Mouse (Mus musculus) activated CD4-positive, CD25-positive, alpha-beta regulatory T cell, adult 9 weeks (primary cell): ENCODE data around the gene Pex5. TPM values are rescaled to one million over a fixed set of nuclear protein-coding genes. Genes with fewer than 3 reads are reported as not detected.

ENCODE experiments used
- polyA plus RNA-seq: library from polyadenylated mRNA; unstranded; fragments of 100-300 nt; shearing (Covaris generic); gene quantifications from one replicate; pipeline ENCODE4 v1.2.1, GENCODE M21; 2017

The Pex5 gene
- 36.3 TPM for polyA plus RNA-seq

DNA sequence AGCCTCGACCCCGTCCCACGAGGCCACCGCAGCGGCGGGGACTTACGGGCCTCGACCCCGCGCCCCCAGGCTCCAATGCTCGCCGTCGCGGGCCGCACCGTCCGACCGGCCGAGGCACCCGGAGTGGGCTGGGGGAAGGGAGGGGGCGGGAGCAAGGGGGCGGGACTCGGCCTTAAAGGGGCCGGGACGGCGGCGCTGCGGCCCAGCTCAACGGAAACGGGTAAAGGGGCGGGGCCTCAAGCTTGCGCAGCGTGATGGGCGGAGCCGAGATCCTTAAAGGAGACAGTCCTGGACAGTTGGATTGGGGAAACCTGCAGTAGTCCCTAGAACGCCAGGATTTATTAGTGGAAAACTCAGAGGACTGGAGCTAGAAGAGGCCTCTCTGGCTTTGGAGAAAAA, at the start of gene Pex5:
TSS of gene Pex5 (minus strand) at position 141 of the 399 bp plus-strand sequence.

Other genes starting within 250 kb of the Pex5 start
- gene Vmn2r27, start 183.2 kb downstream of the Pex5 start, polyA plus RNA-seq: not detected
- gene Cd163, start 110.4 kb downstream of the Pex5 start, polyA plus RNA-seq: 0.66 TPM
- gene Clstn3, start 49.7 kb upstream of the Pex5 start, polyA plus RNA-seq: 0.10 TPM
- gene C1rl, start 78.0 kb upstream of the Pex5 start, polyA plus RNA-seq: not detected
- gene C1ra, start 97.3 kb upstream of the Pex5 start, polyA plus RNA-seq: 0.20 TPM
- gene C1s1, start 127.3 kb upstream of the Pex5 start, polyA plus RNA-seq: not detected
- not detected for gene C1rb, start 155.2 kb upstream of the Pex5 start, polyA plus RNA-seq
- not detected for gene C1s2, start 221.0 kb upstream of the Pex5 start, polyA plus RNA-seq
- gene Lpcat3, start 248.0 kb upstream of the Pex5 start, polyA plus RNA-seq: 58.7 TPM